Mouse (Mus musculus) testis, adult 2 months (tissue): ENCODE measurements around the gene Ano9.

ENCODE experiments used
- CTCF ChIP-seq: fragments of 200-500 bp; IDR thresholded peaks from 2 replicates; pipeline ENCODE4 v1.5.1; 2012; ENCODE audit warnings: low read depth, mild to moderate bottlenecking, inconsistent platforms, low read length, moderate library complexity; ENCODE audit not compliant: control insufficient read depth, insufficient read depth, insufficient replicate concordance
- POLR2A ChIP-seq: fragments of 200-500 bp; IDR thresholded peaks from 2 replicates; pipeline ENCODE4 v1.6.1; 2012; ENCODE audit warnings: low read depth, mild to moderate bottlenecking, inconsistent platforms, low read length, moderate library complexity; ENCODE audit not compliant: control insufficient read depth

- TF ChIP-seq CTCF (no peak), POLR2A (no peak)
Observed at GRCm38 (mm10) chr7:141064175-141064574, 53.4 kb downstream of the Ano9 start.
